Mouse (Mus musculus): ENCODE measurements around the gene Serpinb5. TPM values are rescaled to one million over a fixed set of nuclear protein-coding genes. Genes with fewer than 3 reads are reported as not detected.
A peak's percentile ranks its signal among the peaks of the same experiment; 100 is the strongest.

Gene Serpinb5
- total and polyA plus RNA-seq, 3 experiments = not detected

DNA sequence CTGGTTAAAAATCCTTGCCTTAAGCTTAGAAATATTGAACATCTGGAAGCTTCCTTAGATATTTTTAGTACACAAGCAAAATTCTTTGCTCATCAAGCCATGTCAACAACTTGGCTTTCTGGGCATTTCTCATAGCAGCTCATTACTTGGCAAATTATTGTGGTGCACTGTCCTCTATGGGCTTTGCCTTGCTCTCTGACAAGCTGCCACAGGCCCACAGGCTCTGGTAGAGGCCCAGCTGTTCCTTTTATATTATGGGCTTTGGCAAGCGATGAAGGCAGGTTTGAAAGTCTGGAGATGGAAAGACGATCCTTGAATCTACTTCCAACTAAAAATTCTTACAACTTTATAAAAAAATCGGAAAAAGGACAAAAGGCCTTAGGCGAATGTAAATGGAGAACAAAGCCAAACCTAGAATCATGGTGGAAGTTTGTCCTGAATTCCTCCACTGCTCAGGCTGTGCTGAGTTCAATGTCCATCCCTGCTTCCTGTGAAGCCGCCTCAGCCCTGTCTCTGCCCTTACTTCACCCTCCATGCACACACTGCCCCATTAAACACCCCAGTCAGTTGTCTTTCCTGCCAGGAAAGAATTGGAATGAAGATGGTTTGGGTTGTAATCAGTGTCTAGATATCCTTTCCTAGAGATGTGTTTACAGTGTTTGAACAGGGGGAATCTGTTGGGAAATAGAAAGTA, 14.4 kb downstream of the Serpinb5 start:
- in situ Hi-C loops (cut with MboI; ENCODE audit: low pct_ligation_motif_present, low pct_unique_long_range_greater_than_20kb, low sequenced_read_pairs) = loop anchor here (10.0 kb wide), 1 partner anchor 131 kb away; no protein-coding TSS in a partner anchor
- H3K4me2 ChIP-seq (ENCODE audit: insufficient read depth, low read depth, poor library complexity, severe bottlenecking) = no peak overlapping the region

DNA sequence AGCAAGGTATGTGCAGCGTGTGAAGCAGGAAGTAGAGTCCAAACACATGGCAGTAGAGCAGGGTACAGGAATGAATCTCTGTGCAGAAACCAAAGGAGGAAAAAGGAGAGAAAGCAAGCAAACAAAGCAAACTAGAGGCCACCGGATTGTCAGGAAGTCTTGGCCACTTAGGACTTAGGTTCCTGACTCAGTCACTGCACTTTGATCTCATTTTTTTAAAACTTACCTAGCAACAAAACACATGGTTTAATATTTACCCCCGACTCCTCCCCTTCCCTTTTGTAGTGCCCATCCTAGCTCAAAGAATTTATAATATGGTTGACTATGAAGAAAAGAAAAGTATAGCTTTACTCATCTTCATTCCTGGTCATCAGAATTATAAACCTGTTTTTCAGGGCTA, 15.2 kb downstream of the Serpinb5 start:
- Histone ChIP-seq H3K4me2 (ENCODE audit: insufficient read depth, low read depth, poor library complexity, severe bottlenecking) (no peak overlapping the region), H3K27me3 (replicated peaks) (peaks cover 9% of the 10 kb centered on the region), H3K79me2 (replicated peaks; ENCODE audit: control insufficient read depth, extremely low read depth, insufficient read depth, poor library complexity, severe bottlenecking) (no peaks in the 10 kb centered on the region), H3K4me1 (ENCODE audit: control insufficient read depth in 1 of 2, insufficient read depth in 2 of 2) (no peaks in the 10 kb centered on the region), H3K27ac (ENCODE audit: insufficient read depth, low read depth) (no peak overlapping the region), H3K36me3 (replicated peaks in 1 of 2; ENCODE audit: control insufficient read depth in 1 of 2, insufficient read depth in 1 of 2, low read length in 1 of 2) (no peaks in the 10 kb centered on the region), H3K4me3 (replicated peaks in 1 of 3; ENCODE audit: low read depth in 2 of 3, low read length in 2 of 3, poor library complexity in 1 of 3) (no peak overlapping the region), H3K9ac (ENCODE audit: insufficient read depth, low read depth) (no peak overlapping the region), H3K9me3 (replicated peaks; ENCODE audit: low read length) (no peaks in the 10 kb centered on the region)
- in situ Hi-C loops (cut with MboI; ENCODE audit: low pct_ligation_motif_present, low pct_unique_long_range_greater_than_20kb, low sequenced_read_pairs) (loop anchor here (10.0 kb wide), 1 partner anchor 131 kb away; no protein-coding TSS in a partner anchor), dilution Hi-C loops (cut with MboI; ENCODE audit: extremely low pct_ligation_motif_present, extremely low pct_unique_long_range_greater_than_20kb, low sequenced_read_pairs) (no loop called here)
- DNase-seq (ENCODE audit: extremely low read depth) = no peak
- no peak for TF ChIP-seq NRF1 (IDR thresholded peaks at IDR 0.05; ENCODE audit: low read depth, low read length)
- TF ChIP-seq TCF12 (IDR thresholded peaks at IDR 0.05; ENCODE audit: low read depth, low read length) = no peak
- no peak for TF ChIP-seq ELF1 (IDR thresholded peaks at IDR 0.05; ENCODE audit: low read depth, low read length)
- no peak for TF ChIP-seq KAT2A (IDR thresholded peaks at IDR 0.05; ENCODE audit: insufficient replicate concordance, low read length)
- no peak for TF ChIP-seq IRF4 (IDR thresholded peaks at IDR 0.05; ENCODE audit: low read depth, low read length)
- no peak for TF ChIP-seq JUND (conservative IDR thresholded peaks at IDR 0.05; ENCODE audit: low read depth, low read length)
- no peak for TF ChIP-seq SMC3 (IDR thresholded peaks at IDR 0.05; ENCODE audit: low read depth, low read length)
- no peak for TF ChIP-seq TBP (conservative IDR thresholded peaks at IDR 0.05; ENCODE audit: low read depth, low read length)

More for the DNA sequence above, 14.4 kb downstream of the Serpinb5 start:
- no peaks in the 10 kb centered on the region for H3K9me3 ChIP-seq (replicated peaks; ENCODE audit: low read length)
- H3K4me3 ChIP-seq (replicated peaks in 1 of 3; ENCODE audit: low read depth in 2 of 3, low read length in 2 of 3, poor library complexity in 1 of 3) = no peak overlapping the region
- no peaks in the 10 kb centered on the region for H3K79me2 ChIP-seq (replicated peaks; ENCODE audit: control insufficient read depth, extremely low read depth, insufficient read depth, poor library complexity, severe bottlenecking)
- H3K27me3 ChIP-seq (replicated peaks) = peaks cover 9% of the 10 kb centered on the region
- no peak for TF ChIP-seq RCOR1 (conservative IDR thresholded peaks at IDR 0.05; ENCODE audit: low read depth, low read length)
- dilution Hi-C loops (cut with MboI; ENCODE audit: extremely low pct_ligation_motif_present, extremely low pct_unique_long_range_greater_than_20kb, low sequenced_read_pairs) = no loop called here
- H3K36me3 ChIP-seq (replicated peaks in 1 of 2; ENCODE audit: control insufficient read depth in 1 of 2, insufficient read depth in 1 of 2, low read length in 1 of 2) = no peaks in the 10 kb centered on the region
- no peak for DNase-seq (ENCODE audit: extremely low read depth)
- no peaks in the 10 kb centered on the region for H3K4me1 ChIP-seq (ENCODE audit: control insufficient read depth in 1 of 2, insufficient read depth in 2 of 2)
- no peak overlapping the region for H3K27ac ChIP-seq (ENCODE audit: insufficient read depth, low read depth)
- H3K9ac ChIP-seq (ENCODE audit: insufficient read depth, low read depth) = no peak overlapping the region

DNA sequence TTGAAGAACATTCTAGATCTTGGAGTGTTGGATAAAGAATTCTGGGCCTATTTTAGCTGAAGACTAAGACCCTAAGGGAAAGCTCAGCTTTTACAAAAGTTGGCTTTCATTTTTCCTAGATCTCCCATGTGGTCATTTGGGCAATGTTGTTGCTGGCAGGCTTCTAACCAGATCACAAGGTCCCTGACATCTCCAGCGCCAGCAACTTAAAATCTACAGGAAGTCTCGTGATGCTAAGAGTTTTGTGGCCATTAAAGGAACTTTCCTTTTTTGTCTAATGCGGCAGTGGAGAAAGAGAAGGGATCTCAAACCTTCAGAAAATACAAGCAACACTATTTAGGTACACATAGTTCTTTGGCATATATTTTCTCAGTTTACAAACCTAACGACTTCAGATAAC, 21.8 kb downstream of the Serpinb5 start:
- DNase-seq (ENCODE audit: extremely low read depth) = no peak
- Histone ChIP-seq H3K4me2 (ENCODE audit: insufficient read depth, low read depth, poor library complexity, severe bottlenecking) (no peak overlapping the region), H3K27ac (ENCODE audit: insufficient read depth, low read depth) (no peak overlapping the region), H3K9me3 (replicated peaks; ENCODE audit: low read length) (no peaks in the 10 kb centered on the region), H3K27me3 (replicated peaks) (peaks cover 30% of the 10 kb centered on the region), H3K79me2 (replicated peaks; ENCODE audit: control insufficient read depth, extremely low read depth, insufficient read depth, poor library complexity, severe bottlenecking) (no peaks in the 10 kb centered on the region), H3K9ac (ENCODE audit: insufficient read depth, low read depth) (no peak overlapping the region), H3K4me1 (ENCODE audit: control insufficient read depth in 1 of 2, insufficient read depth in 2 of 2) (no peaks in the 10 kb centered on the region), H3K36me3 (replicated peaks in 1 of 2; ENCODE audit: control insufficient read depth in 1 of 2, insufficient read depth in 1 of 2, low read length in 1 of 2) (no peaks in the 10 kb centered on the region), H3K4me3 (replicated peaks in 1 of 3; ENCODE audit: low read depth in 2 of 3, low read length in 2 of 3, poor library complexity in 1 of 3) (no peak overlapping the region)
- TF ChIP-seq ELF1 (IDR thresholded peaks at IDR 0.05; ENCODE audit: low read depth, low read length) (no peak), BHLHE40 (IDR thresholded peaks at IDR 0.05; ENCODE audit: low read depth, low read length) (0 out of 2 replicates have a peak, but pooled peaks have one; percentile 8)
- in situ Hi-C loops (cut with MboI; ENCODE audit: low pct_ligation_motif_present, low pct_unique_long_range_greater_than_20kb, low sequenced_read_pairs) (no loop called here), dilution Hi-C loops (cut with MboI; ENCODE audit: extremely low pct_ligation_motif_present, extremely low pct_unique_long_range_greater_than_20kb, low sequenced_read_pairs) (no loop called here)

Data from CH12.LX (cell line).